Mouse (Mus musculus) layer of hippocampus, postnatal 36 days (tissue): ENCODE results near the gene Prcd. TPM values are rescaled to one million over a fixed set of nuclear protein-coding genes. Genes with fewer than 3 reads are reported as not detected.

Experiments
- DNase-seq, 2 experiments: peaks; one replicate each; pipeline ENCODE4 v3.0.0; 2022
- total RNA-seq, 2 experiments: library from RNA; stranded (reverse); gene quantifications; 2 replicates each; pipeline ENCODE4 v1.2.3; 2021

Gene Prcd
- total RNA-seq, 2 experiments from 2014 or later, result 5.0 to 5.2 TPM

DNA sequence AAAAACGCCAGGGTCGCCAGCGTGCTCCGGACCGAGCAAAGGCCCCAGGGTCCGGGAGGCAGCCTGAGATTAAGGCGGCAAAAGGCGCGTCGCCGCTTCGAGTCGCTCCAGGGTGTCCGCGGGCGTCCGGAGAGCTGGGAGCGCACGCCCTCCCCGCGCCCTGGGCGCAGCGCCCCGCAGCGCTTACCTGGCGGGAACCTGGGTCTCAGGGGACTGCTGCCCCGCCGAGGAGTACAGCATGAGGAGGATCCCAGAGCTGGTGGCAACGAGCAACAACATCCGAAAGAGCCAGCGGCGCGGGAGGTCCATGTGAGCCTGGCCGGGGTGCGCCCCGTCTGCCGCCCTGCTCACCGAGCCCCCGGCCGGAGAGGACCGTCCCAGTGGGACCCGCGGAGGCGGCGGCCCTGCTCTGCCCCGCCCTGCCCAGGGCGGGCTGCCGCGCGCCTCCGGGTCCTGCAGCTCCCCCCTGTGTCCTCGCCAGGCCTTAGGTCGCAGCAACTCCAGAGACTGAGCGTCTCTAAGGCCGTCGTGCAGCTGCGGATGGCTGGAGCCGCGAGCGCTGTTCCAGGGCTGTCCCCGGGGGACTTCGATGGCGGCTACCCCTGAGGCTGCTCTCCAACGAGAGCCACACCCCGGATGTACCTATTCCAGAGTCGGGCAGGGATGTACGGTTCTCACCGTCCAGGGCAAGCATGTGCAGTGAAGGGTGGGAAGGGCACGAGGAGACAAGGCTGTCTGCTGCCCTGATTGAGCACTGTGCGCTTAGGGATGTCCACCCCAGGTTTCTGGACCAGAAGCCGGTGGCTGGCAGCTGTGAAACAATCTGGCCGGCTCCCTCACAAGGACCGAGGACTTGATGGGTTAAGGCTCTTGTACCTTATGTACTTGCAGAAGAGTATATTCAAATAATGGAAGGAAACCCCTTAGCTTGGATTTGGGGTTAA, 41.2 kb downstream of the Prcd start:
- no peak for DNase-seq

DNA sequence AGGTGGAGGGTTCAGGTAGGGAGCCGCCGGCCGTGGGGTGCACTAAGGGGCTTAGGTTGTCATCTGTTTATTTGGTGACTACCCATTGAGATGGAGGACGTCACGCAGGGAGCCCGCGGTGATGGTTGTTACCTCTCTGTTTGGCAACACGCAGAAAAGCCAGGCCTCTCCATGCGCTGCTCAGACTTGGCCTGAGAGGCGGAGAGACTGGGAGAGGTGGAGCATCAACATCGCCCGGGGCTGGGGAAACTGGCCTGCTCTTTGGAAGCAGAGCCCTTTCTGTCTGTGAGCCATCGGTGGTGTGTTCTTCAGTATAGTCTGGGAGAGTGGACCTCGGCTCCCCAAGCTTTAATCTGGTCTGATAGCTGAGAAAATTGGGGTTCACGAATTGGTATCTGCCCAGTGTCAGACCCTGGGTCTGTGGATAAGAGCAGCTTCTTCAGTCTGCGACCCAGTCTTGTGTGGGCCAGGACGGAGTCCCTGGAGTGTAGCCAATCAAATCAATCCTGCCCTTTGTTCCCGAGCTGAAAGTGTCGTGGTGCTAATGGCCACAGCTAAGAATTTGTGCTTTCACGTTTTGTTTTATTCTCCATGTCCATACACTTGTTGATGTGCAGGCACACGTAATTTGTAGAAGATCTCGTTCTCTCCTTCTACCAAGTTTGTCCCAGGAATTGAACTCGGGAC, 42.0 kb downstream of the Prcd start:
- no peak for DNase-seq

DNA sequence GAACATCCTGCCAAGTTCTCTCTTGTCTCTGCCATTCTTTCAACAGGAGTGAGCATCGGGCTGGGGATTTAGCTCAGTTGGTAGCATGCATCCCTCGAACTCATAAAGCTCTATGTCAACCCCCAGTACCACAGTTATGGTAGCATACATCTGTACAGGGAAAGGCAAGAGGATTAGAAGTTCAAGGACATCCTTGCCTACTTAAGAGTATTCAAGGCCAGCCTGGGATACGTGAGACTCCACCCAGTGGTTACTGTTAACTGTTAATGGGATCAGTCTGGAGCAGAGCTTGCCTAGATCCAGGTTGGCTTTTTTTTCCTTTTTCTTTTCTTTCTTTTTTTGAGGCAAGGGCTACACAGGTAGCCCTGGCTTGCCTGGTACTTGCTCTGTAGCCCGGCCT, 43.1 kb downstream of the Prcd start:
- no peak for DNase-seq

DNA sequence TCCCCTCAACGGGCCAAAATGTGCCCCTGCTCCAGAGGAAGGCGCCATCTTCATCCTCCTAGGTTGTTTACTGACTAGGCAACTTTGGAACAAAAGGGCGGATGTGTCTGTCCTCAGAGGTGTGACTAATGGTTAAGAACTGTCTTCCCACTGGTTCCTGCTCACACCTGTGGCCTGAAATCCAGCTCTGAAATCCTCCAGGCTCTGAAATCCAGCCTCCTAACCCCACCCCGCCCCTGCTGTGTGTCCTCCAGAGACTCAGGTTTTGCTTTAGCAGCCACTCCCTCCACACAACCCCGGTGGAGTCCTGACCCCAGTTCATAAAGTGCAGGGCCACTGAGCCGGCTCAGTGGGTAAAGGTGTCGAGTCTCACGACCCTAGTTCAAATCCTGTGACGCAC, 44.2 kb downstream of the Prcd start:
- DNase-seq, result no peak

DNA sequence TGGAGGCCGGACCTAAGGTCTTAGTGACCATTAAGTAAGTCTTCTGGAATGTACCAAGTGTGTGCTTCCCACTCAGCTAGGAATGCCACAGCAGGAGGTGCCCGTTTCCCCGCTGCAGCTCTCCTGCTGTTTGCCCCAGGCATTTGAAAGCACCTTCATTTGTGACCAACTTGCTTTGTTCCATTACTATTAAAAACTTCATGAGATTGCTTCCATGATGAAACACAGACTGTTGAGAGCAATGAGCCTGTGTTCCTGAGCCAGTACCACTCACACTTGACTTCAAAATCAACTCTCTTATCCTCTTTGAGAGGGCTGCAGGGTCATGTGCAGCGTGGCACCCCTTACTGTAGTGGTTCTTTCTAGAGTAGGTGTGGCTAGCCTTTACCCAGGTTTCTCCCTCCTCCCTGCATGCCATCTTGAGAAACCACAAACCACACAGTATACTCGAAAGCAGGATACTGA, 48.1 kb downstream of the Prcd start:
- DNase-seq, result no peak

DNA sequence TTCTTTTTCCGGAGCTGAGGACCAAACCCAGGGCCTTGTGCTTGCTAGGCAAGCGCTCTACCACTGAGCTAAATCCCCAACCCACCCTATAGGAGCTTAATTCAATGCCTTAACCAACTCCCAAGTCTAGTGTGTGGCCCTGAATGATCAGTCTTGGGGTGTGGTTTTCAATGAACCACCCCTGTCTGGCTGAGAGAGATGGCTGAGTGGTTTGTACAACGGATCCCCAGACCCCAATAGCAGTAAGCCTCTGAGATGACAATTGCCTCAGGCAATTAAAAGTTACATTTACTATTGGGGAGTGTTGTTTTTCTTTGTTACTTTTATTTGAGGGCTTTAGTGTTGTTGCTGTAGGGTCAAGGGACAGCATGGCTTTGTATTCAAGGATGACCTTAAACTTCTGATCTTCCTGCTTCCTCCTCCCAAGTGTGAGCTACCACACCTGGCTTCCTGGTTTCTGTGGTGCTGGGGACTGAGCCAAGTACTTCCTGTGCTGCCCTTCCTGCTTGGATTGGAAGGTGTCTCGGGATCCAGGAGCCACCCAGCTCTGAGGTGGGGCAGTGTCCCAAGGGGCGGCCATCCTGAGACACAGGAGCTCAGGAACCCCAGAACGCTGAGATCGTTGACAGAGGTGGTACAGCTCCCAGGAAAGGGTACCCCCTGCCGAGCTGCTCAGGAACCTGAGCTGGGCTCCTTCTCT, 51.2 kb downstream of the Prcd start:
- DNase-seq, result no peak

DNA sequence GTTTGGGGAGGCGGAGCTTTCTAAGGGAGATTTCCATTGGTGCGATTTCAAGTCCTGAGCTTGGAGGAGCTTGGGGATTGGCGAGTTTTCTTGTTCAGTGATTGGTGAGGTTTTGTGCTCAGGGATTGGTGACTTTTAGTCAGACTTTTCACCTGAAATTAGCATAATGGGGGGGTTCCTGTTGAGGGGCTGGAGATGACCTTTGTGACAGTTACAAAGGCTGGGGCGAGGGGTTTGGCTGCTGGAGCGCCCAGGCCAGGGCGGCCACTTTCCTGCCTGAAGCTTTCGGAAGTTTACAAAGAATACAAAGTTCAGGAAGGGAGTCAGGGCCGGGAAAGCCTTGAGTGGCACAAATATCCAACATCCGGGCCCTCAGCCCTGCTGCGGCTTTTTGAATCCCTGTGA, 51.9 kb downstream of the Prcd start:
- DNase-seq, result no peak

DNA sequence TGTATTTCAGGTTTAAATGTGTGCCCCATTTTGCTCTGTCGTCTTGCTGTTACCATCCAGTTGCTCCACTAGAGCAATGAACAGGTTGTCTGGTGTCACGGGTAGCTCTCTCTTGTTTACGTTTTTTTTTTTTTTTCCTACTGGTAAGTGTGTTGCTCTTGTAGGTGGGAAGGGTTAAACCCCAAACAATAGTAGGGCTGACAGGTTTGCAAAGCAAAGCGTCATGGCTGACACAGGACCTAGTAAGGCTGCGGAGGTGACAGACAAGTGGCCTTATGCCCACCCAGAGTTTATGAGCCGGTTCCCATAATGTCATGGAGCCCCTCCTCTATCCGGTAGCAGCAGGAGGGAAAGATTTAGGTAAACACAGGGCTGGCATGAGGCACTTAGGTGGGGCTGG, 53.0 kb downstream of the Prcd start:
- DNase-seq, result no peak

DNA sequence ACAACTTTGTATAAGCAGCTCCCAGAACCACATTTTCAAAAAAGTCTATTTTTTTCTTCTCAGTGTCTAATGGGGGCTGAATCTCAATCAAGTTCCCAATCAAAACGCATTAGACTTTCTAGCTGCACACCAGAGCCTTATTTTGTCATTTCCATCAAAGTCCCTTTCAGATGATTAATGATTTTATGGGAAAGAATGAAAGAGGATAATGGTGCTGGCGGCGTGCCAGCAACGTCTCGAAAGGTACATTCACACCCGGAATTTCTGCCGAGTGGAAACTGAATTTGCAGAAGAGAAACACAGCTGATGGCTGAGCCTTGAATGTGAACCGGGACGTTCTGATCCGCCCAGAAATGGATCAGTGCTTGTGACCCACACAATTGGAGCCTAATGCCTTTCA, 56.8 kb downstream of the Prcd start:
- DNase-seq, result no peak

DNA sequence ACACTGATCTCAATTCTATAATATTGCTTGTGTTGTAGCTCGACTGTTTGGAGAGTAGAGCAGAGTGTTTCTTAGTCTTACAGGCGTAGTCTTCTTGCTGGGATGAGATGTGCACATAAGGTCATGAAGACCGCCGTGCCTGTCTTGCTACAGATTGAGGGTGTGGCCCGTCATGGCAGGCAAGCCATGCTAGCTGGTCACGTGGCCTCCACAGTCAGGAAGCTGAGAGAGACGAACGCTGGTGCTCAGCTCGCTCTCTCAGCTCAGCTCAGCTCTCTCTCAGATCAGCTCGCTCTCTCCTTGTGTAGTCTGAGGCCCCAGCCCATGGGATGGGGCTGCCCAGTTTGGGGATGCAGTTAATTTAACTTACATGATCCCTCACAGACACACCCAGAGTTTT, 57.5 kb downstream of the Prcd start:
- DNase-seq, result no peak

DNA sequence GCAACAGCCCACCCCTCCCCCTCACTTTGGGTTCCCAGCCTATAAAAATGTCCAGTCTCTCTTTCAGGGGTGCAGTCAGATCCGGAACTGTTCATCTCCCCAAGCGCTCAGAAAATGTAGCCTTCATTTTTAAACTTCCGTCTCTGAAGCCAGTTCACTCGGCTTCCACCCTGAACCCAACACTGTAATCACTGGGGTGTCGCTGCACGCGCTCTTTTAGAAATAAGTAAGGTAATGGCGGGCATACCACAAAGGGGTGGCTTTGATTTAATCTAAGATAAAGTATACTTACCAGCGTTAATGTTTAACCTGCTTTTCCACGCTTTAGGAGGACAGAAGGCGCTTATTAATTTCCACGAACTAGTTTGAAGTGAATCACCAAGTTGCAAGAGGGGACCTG, 60.7 kb downstream of the Prcd start:
- DNase-seq, result no peak

Other genes with a start within 250 kb of the Prcd start
- 100 to 1,000 TPM; 212 to 247 TPM for gene Rnf157, start 240.5 kb upstream of the Prcd start, total RNA-seq
- gene Ubald2, start 219.4 kb upstream of the Prcd start, total RNA-seq, result 10 to 100 TPM; 37.4 to 38.0 TPM
- gene Qrich2, start 187.3 kb upstream of the Prcd start, total RNA-seq, result not detected
- gene Prpsap1, start 159.3 kb upstream of the Prcd start, total RNA-seq, result 10 to 100 TPM; 93.0 to 93.3 TPM
- 1 to 10 TPM; 1.3 to 2.4 TPM for gene Sphk1, start 122.6 kb upstream of the Prcd start, total RNA-seq
- 10 to 100 TPM; 91.3 to 98.8 TPM for gene Ube2o, start 72.1 kb upstream of the Prcd start, total RNA-seq
- under 1 TPM; 0.33 to 0.77 TPM for gene Aanat, start 67.1 kb upstream of the Prcd start, total RNA-seq
- gene Rhbdf2, start 26.5 kb upstream of the Prcd start, total RNA-seq, result 1 to 10 TPM in 1 of 2 experiments, under 1 TPM in 1; 0.90 to 1.4 TPM
- gene Cygb, start 779 bp downstream of the Prcd start, total RNA-seq, result 10 to 100 TPM; 72.2 to 74.8 TPM
- gene St6galnac1, start 122.0 kb downstream of the Prcd start, total RNA-seq, result not detected
- gene Mxra7, start 174.5 kb downstream of the Prcd start, total RNA-seq, result 10 to 100 TPM; 22.3 to 22.6 TPM
- gene Mettl23, start 189.7 kb downstream of the Prcd start, total RNA-seq, result 10 to 100 TPM; 30.3 to 30.4 TPM
- 10 to 100 TPM; 35.0 to 44.9 TPM for gene Jmjd6, start 189.9 kb downstream of the Prcd start, total RNA-seq
- 10 to 100 TPM; 38.7 to 51.4 TPM for gene Mfsd11, start 198.9 kb downstream of the Prcd start, total RNA-seq
- gene Srsf2, start 199.6 kb downstream of the Prcd start, total RNA-seq, result 100 to 1,000 TPM; 170 to 180 TPM